Mouse (Mus musculus) heart, embryonic 15.5 days (tissue): ENCODE measurements around the gene Ctdspl2. TPM values are rescaled to one million over a fixed set of nuclear protein-coding genes. Genes with fewer than 3 reads are reported as not detected.

Experiments used
- microRNA-seq: library from miRNA; unstranded; fragments of <30 nt; microRNA quantifications from one replicate; pipeline ENCODE4, GENCODE M21; 2016
- polyA plus RNA-seq: library from polyadenylated mRNA; unstranded; fragments of >200 nt; fragmentation: Nextera tagmentation; extraction: Ambion mirVana; gene quantifications from 2 replicates; pipeline ENCODE4 v1.2.1, GENCODE M21; 2015

Ctdspl2 gene
- polyA plus RNA-seq, 1 experiment from 2014 or later, result 32.2 TPM

Small RNA genes within 50 kb of the gene (microRNA-seq; reads per million reads assigned to microRNA genes)
- not detected for gene Gm47314

Other genes with a start within 250 kb of the Ctdspl2 start
- 36.6 and 47.3 TPM in 2 replicates for gene Frmd5, start 148.9 kb upstream of the Ctdspl2 start, polyA plus RNA-seq
- gene Casc4, start 89.0 kb upstream of the Ctdspl2 start, polyA plus RNA-seq, result 11.5 and 13.6 TPM in 2 replicates
- 0.05 and 0.06 TPM in 2 replicates for gene Mageb3, start 91 bp downstream of the Ctdspl2 start, polyA plus RNA-seq
- 9.4 and 10.2 TPM in 2 replicates for gene Eif3j1, start 72.5 kb downstream of the Ctdspl2 start, polyA plus RNA-seq
- 4.7 and 5.8 TPM in 2 replicates for gene Spg11, start 162.4 kb downstream of the Ctdspl2 start, polyA plus RNA-seq
- 260 and 322 TPM in 2 replicates for gene B2m, start 191.7 kb downstream of the Ctdspl2 start, polyA plus RNA-seq
- not detected in 2 replicates for gene Trim69, start 204.7 kb downstream of the Ctdspl2 start, polyA plus RNA-seq
- gene Patl2, start 230.2 kb downstream of the Ctdspl2 start, polyA plus RNA-seq, result 0.05 and 0.10 TPM in 2 replicates
- not detected in 2 replicates for gene Terb2, start 230.3 kb downstream of the Ctdspl2 start, polyA plus RNA-seq